Mouse (Mus musculus): Measurements from ENCODE around the gene Nek11. TPM values are rescaled to one million over a fixed set of nuclear protein-coding genes. Genes with fewer than 3 reads are reported as not detected.

Gene Nek11
- polyA plus RNA-seq, 1 experiment from 2014 or later = 0.43 TPM

DNA sequence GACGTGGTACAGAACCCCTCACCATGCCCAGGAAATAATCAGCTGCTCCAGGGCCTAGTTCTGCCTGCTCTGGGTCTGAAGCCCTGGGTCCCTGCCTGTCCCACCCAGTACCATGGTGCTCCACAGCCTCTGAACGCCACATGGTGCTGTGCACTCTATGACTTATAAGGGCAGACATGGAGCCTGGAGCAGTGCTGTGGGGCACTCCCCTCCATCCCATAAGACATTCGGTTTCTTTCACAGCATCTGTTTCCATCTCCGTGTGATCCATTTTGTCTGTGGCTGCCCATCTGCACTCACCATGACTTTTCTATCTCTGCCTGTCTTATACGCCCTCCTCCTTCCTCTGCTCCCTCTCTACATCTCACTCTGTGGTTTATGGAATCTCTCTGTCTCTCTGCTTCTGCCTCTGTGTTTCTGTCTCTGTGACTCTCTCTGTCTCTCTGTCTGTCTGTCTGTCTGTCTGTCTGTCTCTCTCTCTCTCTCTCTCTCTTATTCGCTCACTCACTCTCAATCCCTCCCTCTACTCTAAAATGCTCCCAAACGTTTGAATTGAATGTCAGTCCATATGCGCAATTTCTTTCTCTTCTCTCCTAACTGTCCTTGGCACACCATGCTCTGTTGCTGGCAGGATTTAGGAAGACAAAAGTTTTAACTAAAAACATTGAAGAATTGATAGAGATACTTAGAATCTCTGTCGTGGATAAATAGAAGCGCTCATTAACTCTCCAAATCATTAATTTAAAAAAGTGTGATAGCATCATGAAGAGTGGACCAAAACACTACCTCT lies 46.9 kb downstream of the Nek11 start:
- H3K27ac ChIP-seq (replicated peaks; ENCODE audit: low read depth, low read length) = no peak overlapping the region
- no peak for DNase-seq (ENCODE audit: low spot score)
- H3K4me2 ChIP-seq (ENCODE audit: low read depth, low read length) = no peak overlapping the region
- no peak for ATAC-seq (replicated peaks; ENCODE audit: insufficient number of reproducible peaks, low FRiP score, low TSS enrichment, low read depth)
- H3K9me3 ChIP-seq (replicated peaks; ENCODE audit: control insufficient read depth, low read length) = no peaks in the 10 kb centered on the region
- no peaks in the 10 kb centered on the region for H3K36me3 ChIP-seq (replicated peaks; ENCODE audit: control insufficient read depth, insufficient read depth, low read depth, low read length)
- H3K27me3 ChIP-seq (ENCODE audit: control insufficient read depth, insufficient read depth, low read length) = no peaks in the 10 kb centered on the region
- no peak overlapping the region for H3K9ac ChIP-seq (replicated peaks; ENCODE audit: low read length)
- no peak overlapping the region for H3K4me3 ChIP-seq (ENCODE audit: low read depth, low read length)
- WGBS = 73% methylated on average over 10 of the region's 10 CpGs
- no peaks in the 10 kb centered on the region for H3K4me1 ChIP-seq (ENCODE audit: control insufficient read depth, insufficient read depth, low read length)

DNA sequence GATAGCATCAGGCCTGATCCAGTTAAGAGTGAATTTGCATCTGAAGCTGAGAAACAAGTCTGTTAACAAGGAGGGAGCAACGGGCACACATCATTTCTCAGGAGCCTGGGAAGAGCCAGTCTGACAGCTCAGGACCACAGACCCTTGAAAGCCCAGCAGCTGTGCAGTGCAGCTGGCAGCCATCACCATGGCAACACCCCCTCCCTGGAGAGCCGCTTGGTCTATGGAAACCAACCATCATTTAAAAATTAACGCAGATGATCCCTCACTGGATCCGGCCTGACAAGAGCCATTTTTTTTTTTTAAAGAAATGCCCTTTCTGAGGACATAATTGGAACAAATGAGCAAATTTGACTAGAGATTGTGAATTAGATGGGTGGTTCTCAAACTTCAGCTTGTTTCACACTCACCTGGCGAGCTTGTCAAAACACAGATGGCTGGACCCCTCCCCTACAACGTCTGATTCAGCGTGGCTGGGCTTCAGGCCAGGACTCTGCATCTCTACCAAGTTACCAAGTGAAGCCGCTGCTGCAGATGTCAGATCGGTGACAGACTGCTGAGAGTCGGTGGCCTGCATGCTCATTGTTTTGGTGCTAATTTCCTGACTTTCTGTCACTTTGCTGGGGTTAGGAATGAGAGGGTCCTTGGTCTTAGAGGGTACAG lies 52.2 kb downstream of the Nek11 start:
- peak; percentile 33 for DNase-seq (ENCODE audit: low spot score)
- no peak overlapping the region for H3K9ac ChIP-seq (replicated peaks; ENCODE audit: low read length)
- no peak overlapping the region for H3K4me2 ChIP-seq (ENCODE audit: low read depth, low read length)
- no peaks in the 10 kb centered on the region for H3K36me3 ChIP-seq (replicated peaks; ENCODE audit: control insufficient read depth, insufficient read depth, low read depth, low read length)
- H3K27me3 ChIP-seq (ENCODE audit: control insufficient read depth, insufficient read depth, low read length) = no peaks in the 10 kb centered on the region
- H3K4me1 ChIP-seq (ENCODE audit: control insufficient read depth, insufficient read depth, low read length) = no peaks in the 10 kb centered on the region
- no peaks in the 10 kb centered on the region for H3K9me3 ChIP-seq (replicated peaks; ENCODE audit: control insufficient read depth, low read length)
- ATAC-seq (replicated peaks; ENCODE audit: insufficient number of reproducible peaks, low FRiP score, low TSS enrichment, low read depth) = peak; percentile 72; the same call in 1 of the 2 replicates
- WGBS = 58% methylated on average over 10 of the region's 10 CpGs
- no peak overlapping the region for H3K4me3 ChIP-seq (ENCODE audit: low read depth, low read length)
- no peak overlapping the region for H3K27ac ChIP-seq (replicated peaks; ENCODE audit: low read depth, low read length)

DNA sequence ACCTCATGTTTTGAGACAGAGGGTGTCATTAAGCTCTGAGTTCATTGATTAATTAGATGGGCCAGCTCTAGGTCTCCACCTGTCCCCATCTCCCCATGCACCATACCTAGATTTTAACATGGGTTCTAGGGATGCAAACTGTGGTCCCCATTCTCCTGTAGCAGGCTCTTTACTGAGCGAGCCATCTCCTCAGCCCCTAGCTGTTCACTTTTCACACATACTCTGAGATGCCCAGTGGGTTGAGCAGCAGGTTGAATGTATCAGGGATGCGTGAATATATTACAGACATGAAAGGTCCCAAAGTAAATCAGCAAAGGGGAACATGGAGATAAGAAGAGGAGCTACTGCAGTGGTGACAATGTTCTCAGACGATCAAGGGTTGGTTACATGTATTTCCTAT lies 52.8 kb downstream of the Nek11 start:
- ATAC-seq (replicated peaks; ENCODE audit: insufficient number of reproducible peaks, low FRiP score, low TSS enrichment, low read depth) = no peak
- WGBS = 80% methylated on average over 3 of the region's 3 CpGs

DNA sequence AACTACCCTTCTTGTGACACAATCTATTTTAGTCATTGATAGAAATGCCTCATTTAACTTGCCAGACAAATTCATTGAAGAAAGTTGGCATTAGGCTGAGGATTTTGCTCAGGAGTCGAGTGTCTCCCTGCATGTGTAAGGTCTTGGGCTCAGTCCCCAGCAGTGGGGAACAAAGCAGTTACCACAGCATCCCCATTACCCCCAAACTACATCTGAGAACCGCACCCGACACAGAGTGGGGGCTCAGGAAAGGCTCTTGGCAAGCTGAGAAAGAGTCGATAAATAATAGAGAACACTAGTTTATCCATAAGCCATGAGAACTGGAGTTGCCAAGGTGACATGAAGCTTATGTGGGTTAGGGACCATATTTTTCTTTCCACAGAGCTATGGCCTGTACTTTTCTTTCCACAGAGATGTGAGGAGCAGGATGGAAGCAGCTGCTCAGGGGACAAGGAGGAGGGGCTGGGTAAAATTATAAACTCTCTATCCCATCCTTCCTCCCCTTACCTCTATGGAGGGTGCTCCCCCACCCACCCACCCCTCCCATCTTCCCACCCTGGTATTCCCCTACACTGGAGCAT lies 62.8 kb downstream of the Nek11 start:
- Histone ChIP-seq H3K4me1 (ENCODE audit: control insufficient read depth, insufficient read depth, low read length) (no peaks in the 10 kb centered on the region), H3K4me2 (ENCODE audit: low read depth, low read length) (no peak overlapping the region), H3K4me3 (ENCODE audit: low read depth, low read length) (no peak overlapping the region), H3K9me3 (replicated peaks; ENCODE audit: control insufficient read depth, low read length) (no peaks in the 10 kb centered on the region), H3K36me3 (replicated peaks; ENCODE audit: control insufficient read depth, insufficient read depth, low read depth, low read length) (no peaks in the 10 kb centered on the region), H3K27me3 (ENCODE audit: control insufficient read depth, insufficient read depth, low read length) (no peaks in the 10 kb centered on the region), H3K27ac (replicated peaks; ENCODE audit: low read depth, low read length) (no peak overlapping the region), H3K9ac (replicated peaks; ENCODE audit: low read length) (no peak overlapping the region)
- 88% methylated on average over 4 of the region's 4 CpGs for whole genome bisulfite sequencing
- no peak for DNase-seq (ENCODE audit: low spot score)
- no peak for ATAC-seq (replicated peaks; ENCODE audit: insufficient number of reproducible peaks, low FRiP score, low TSS enrichment, low read depth)

More for the DNA sequence above, 52.8 kb downstream of the Nek11 start:
- Histone ChIP-seq H3K4me1 (ENCODE audit: control insufficient read depth, insufficient read depth, low read length) (no peaks in the 10 kb centered on the region), H3K9me3 (replicated peaks; ENCODE audit: control insufficient read depth, low read length) (no peaks in the 10 kb centered on the region), H3K4me2 (ENCODE audit: low read depth, low read length) (no peak overlapping the region), H3K9ac (replicated peaks; ENCODE audit: low read length) (no peak overlapping the region), H3K27me3 (ENCODE audit: control insufficient read depth, insufficient read depth, low read length) (no peaks in the 10 kb centered on the region), H3K27ac (replicated peaks; ENCODE audit: low read depth, low read length) (no peak overlapping the region), H3K4me3 (ENCODE audit: low read depth, low read length) (no peak overlapping the region), H3K36me3 (replicated peaks; ENCODE audit: control insufficient read depth, insufficient read depth, low read depth, low read length) (no peaks in the 10 kb centered on the region)
- no peak for DNase-seq (ENCODE audit: low spot score)

DNA sequence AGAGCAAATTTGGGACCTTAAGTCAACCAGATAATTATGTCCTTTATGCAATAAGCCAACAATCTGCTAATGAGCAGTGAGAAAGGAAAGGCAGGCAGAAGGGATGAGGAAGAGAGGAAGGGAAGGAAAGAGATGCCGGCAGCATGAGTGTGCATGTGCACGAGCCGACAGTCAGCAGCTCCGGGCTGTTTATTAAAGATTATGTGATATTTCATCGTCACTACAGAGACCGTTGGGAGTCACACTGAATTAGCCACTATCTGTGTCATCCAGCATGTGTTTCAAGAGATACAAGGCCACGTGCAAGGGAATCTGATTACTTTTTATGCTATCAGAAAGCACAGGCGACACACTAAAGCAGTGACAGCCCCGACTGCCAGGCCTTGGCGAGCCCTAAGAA lies 73.5 kb downstream of the Nek11 start:
- Histone ChIP-seq H3K4me1 (ENCODE audit: control insufficient read depth, insufficient read depth, low read length) (no peaks in the 10 kb centered on the region), H3K27ac (replicated peaks; ENCODE audit: low read depth, low read length) (no peak overlapping the region), H3K27me3 (ENCODE audit: control insufficient read depth, insufficient read depth, low read length) (no peaks in the 10 kb centered on the region), H3K4me3 (ENCODE audit: low read depth, low read length) (no peak overlapping the region), H3K9ac (replicated peaks; ENCODE audit: low read length) (no peak overlapping the region), H3K4me2 (ENCODE audit: low read depth, low read length) (no peak overlapping the region), H3K36me3 (replicated peaks; ENCODE audit: control insufficient read depth, insufficient read depth, low read depth, low read length) (no peaks in the 10 kb centered on the region), H3K9me3 (replicated peaks; ENCODE audit: control insufficient read depth, low read length) (no peaks in the 10 kb centered on the region)
- no peak for DNase-seq (ENCODE audit: low spot score)
- no peak for ATAC-seq (replicated peaks; ENCODE audit: insufficient number of reproducible peaks, low FRiP score, low TSS enrichment, low read depth)
- WGBS = 87% methylated on average over 10 of the region's 10 CpGs

DNA sequence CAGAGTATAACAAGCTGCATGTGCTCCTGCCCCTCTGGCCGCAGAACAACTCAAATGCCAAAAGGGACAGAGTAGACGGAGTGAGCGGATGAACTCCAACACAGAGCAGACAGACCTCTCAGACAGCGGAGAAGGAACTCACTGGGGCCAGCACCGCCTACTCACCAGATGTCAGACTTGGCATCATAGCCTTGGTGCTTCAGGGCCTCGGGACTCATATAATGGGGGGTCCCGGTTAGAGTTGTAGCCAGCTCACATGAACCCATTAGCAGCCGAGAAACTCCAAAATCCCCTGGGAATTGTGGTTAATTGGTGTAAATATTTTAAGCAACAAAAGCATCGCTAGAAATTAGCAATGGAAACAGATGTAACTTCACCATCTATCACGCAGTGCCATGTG lies 82.1 kb downstream of the Nek11 start:
- H3K36me3 ChIP-seq (replicated peaks; ENCODE audit: control insufficient read depth, insufficient read depth, low read depth, low read length) = no peaks in the 10 kb centered on the region
- DNase-seq (ENCODE audit: low spot score) = no peak
- no peak overlapping the region for H3K4me3 ChIP-seq (ENCODE audit: low read depth, low read length)
- no peaks in the 10 kb centered on the region for H3K27me3 ChIP-seq (ENCODE audit: control insufficient read depth, insufficient read depth, low read length)
- no peak overlapping the region for H3K27ac ChIP-seq (replicated peaks; ENCODE audit: low read depth, low read length)
- 75% methylated on average over 10 of the region's 10 CpGs for WGBS
- H3K9me3 ChIP-seq (replicated peaks; ENCODE audit: control insufficient read depth, low read length) = no peaks in the 10 kb centered on the region
- H3K4me2 ChIP-seq (ENCODE audit: low read depth, low read length) = no peak overlapping the region
- ATAC-seq (replicated peaks; ENCODE audit: insufficient number of reproducible peaks, low FRiP score, low TSS enrichment, low read depth) = no peak; the same call in 1 of the 2 replicates
- H3K4me1 ChIP-seq (ENCODE audit: control insufficient read depth, insufficient read depth, low read length) = no peaks in the 10 kb centered on the region
- H3K9ac ChIP-seq (replicated peaks; ENCODE audit: low read length) = no peak overlapping the region

DNA sequence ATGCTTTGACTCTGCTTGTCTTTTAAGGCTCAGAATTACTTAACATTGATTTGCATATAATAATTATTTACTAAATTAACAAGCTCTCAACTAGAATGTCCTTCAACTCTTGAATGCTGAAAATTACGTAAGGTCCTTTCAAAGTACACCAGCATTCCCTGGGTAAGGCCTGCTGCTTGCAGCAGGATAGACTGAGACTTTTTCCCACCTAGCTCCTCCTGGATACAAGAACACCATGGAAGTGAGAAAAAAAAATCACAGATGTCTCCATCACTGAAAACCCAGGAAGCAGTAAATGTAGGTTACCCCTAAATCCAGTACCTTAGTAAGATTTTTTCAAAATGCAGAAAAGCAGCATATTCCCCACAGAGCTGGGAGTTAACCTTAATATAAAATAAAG lies 82.6 kb downstream of the Nek11 start:
- WGBS = 95% methylated on average over 1 of the region's 1 CpGs
- Histone ChIP-seq H3K9ac (replicated peaks; ENCODE audit: low read length) (no peak overlapping the region), H3K27me3 (ENCODE audit: control insufficient read depth, insufficient read depth, low read length) (no peaks in the 10 kb centered on the region), H3K27ac (replicated peaks; ENCODE audit: low read depth, low read length) (no peak overlapping the region), H3K9me3 (replicated peaks; ENCODE audit: control insufficient read depth, low read length) (no peaks in the 10 kb centered on the region), H3K4me2 (ENCODE audit: low read depth, low read length) (no peak overlapping the region), H3K4me1 (ENCODE audit: control insufficient read depth, insufficient read depth, low read length) (no peaks in the 10 kb centered on the region), H3K4me3 (ENCODE audit: low read depth, low read length) (no peak overlapping the region), H3K36me3 (replicated peaks; ENCODE audit: control insufficient read depth, insufficient read depth, low read depth, low read length) (no peaks in the 10 kb centered on the region)
- DNase-seq (ENCODE audit: low spot score) (no peak), ATAC-seq (replicated peaks; ENCODE audit: insufficient number of reproducible peaks, low FRiP score, low TSS enrichment, low read depth) (no peak)

Data from embryonic facial prominence, embryonic 11.5 days (tissue).